Mouse (Mus musculus) cerebellum, adult 11 months (tissue): ENCODE measurements around the gene Scgb2b24.

ENCODE experiments used
- DNase-seq: peaks from one replicate; pipeline ENCODE4 v3.0.0; 2022

The Scgb2b24 gene

DNA sequence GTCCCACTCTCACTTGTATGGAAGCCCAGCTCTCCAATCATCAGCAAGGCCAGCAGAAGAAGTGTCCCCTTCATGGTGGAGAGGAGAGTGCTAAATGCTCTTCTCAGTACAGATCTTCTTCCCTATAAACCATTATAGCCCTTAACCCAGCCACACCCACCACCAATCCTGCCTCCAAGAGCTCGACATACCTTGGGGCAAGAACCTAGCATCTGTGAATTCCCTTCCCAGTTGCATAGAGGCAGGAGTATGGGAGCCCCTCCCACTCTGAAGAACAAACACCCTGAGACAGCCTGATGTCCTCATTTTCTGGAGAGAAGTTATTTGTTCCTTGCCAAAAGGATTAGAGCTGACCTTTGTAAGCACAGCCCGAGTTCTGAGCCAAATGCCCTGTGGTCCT, at the start of gene Scgb2b24:
Scgb2b24 (minus strand) TSS at position 101 of the 400 bp plus-strand sequence.
- no peak for DNase-seq

DNA sequence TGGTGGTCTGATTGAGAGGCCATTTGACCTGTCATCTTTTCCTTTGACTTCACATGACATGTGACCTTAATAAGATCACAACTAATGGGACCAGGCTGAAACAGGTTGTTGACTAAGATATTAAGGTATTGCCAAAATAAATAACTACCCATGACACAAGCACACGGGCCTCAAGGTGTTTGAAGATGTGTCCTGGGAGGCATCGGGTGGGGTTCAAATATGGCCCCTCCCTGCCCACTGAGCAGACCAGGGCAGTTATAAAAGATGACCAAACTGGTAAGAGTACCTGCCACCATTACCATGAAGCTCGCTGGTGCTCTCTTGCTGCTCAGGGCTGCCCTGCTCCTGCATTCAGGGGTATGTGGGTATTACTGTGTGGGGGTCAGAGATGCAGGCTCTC, 4.4 kb upstream of the Scgb2b24 start, which contains the start of gene Scgb1b24:
Scgb1b24 (plus strand) TSS at position 301 of the 400 bp plus-strand sequence.
- DNase-seq, result no peak

- DNase-seq, result no peak
Observed at GRCm38 (mm10) chr7:33689864-33690263, 49.2 kb downstream of the Scgb2b24 start.
